Mouse (Mus musculus): Measurements from ENCODE around the gene Tmem176a. TPM values are rescaled to one million over a fixed set of nuclear protein-coding genes. Genes with fewer than 3 reads are reported as not detected.
"Not testable (repeated sequence)": the region's sequence is repeated elsewhere in the genome, so short reads cannot be mapped to it uniquely, and the experiment has no call there.

Gene Tmem176a
- total and polyA plus RNA-seq, 3 experiments = 17.0 to 28.1 (median 22.0) TPM

DNA sequence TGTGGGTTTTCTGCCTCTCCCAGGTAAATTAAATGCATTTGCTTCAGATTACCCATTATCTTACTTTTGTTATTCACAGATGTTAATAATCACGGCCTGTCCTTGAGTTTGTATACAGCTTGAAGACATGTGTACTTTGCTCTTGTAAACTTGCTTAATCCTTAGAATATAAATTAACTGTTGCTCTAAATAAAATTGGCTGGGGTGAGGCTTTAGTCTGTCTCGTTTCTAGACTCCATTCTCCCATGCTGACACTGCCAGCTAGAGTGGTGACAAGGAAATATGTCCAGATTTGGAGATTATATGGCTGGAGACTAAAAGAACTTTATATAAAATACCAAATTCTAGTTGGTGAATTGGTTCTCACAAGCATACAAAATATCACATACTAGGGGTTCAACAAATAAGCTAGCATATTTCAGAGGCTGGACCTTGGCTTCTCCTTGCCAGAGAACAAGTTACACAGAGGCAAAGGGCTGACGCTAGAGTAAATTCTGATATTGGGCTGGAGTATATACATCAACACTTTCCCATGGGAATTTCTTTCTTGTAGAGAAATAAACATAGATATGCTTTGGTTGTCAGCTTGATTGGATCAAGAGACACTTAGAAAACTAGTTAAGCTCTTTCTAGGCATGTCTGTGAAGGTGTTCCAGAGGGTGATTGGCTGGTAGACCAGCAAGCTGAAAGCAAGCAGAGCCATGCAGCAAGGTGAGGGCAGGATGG lies 31.1 kb upstream of the Tmem176a start:
- no peaks in the 10 kb centered on the region for H3K27me3 ChIP-seq (ENCODE audit: control insufficient read depth, insufficient read depth, low read length)
- H3K36me3 ChIP-seq (ENCODE audit: control insufficient read depth, insufficient read depth, low read length) = no peaks in the 10 kb centered on the region
- H3K4me1 ChIP-seq (ENCODE audit: control insufficient read depth, insufficient read depth, low read length) = no peaks in the 10 kb centered on the region
- TF ChIP-seq CTCF (IDR thresholded peaks at IDR 0.05) (no peak), EP300 (IDR thresholded peaks at IDR 0.05; ENCODE audit: insufficient read depth, low read depth, low read length) (no peak), POLR2A (IDR thresholded peaks at IDR 0.05; ENCODE audit: insufficient read depth, low read depth, low read length) (no peak)
- intact Hi-C loops (cut with DNase I) = no loop called here
- H3K27ac ChIP-seq = no peak overlapping the region
- 65% methylated on average over 3 of the region's 3 CpGs for WGBS
- no peak overlapping the region for H3K4me3 ChIP-seq
- no peaks in the 10 kb centered on the region for H3K79me2 ChIP-seq (replicated peaks; ENCODE audit: control insufficient read depth, insufficient read depth, low read length)
- no peak overlapping the region for H3K9ac ChIP-seq (ENCODE audit: low read depth, low read length)
- DNase-seq = no peak

- no peaks in the 10 kb centered on the region for H3K4me1 ChIP-seq (ENCODE audit: control insufficient read depth, insufficient read depth, low read length)
- no peak for DNase-seq
- no peaks in the 10 kb centered on the region for H3K27me3 ChIP-seq (ENCODE audit: control insufficient read depth, insufficient read depth, low read length)
- no peaks in the 10 kb centered on the region for H3K36me3 ChIP-seq (ENCODE audit: control insufficient read depth, insufficient read depth, low read length)
- intact Hi-C loops (cut with DNase I) = no loop called here
- TF ChIP-seq EP300 (IDR thresholded peaks at IDR 0.05; ENCODE audit: insufficient read depth, low read depth, low read length) (no peak), CTCF (IDR thresholded peaks at IDR 0.05) (peak; percentile 33)
- H3K79me2 ChIP-seq (replicated peaks; ENCODE audit: control insufficient read depth, insufficient read depth, low read length) = no peaks in the 10 kb centered on the region
- H3K9ac ChIP-seq (ENCODE audit: low read depth, low read length) = no peak overlapping the region
- H3K27ac ChIP-seq = no peak overlapping the region
- no peak overlapping the region for H3K4me3 ChIP-seq
Observed at GRCm38 (mm10) chr6:48815013-48815412, 25.7 kb upstream of the Tmem176a start.

GRCm38 (mm10) chr6:48817815-48818214 lies 22.9 kb upstream of the Tmem176a start:
- no peaks in the 10 kb centered on the region for H3K36me3 ChIP-seq (ENCODE audit: control insufficient read depth, insufficient read depth, low read length)
- no peaks in the 10 kb centered on the region for H3K27me3 ChIP-seq (ENCODE audit: control insufficient read depth, insufficient read depth, low read length)
- H3K4me1 ChIP-seq (ENCODE audit: control insufficient read depth, insufficient read depth, low read length) = no peaks in the 10 kb centered on the region
- DNase-seq = peak; percentile 65 to 67
- no peaks in the 10 kb centered on the region for H3K79me2 ChIP-seq (replicated peaks; ENCODE audit: control insufficient read depth, insufficient read depth, low read length)
- no peak overlapping the region for H3K9ac ChIP-seq (ENCODE audit: low read depth, low read length)
- intact Hi-C loops (cut with DNase I) = loop anchor here (1.0 kb wide), 3 partner anchors 20 to 137 kb away; no protein-coding TSS in a partner anchor
- no peak overlapping the region for H3K27ac ChIP-seq
- 3% methylated on average over 6 of the region's 6 CpGs for WGBS
- H3K4me3 ChIP-seq = no peak overlapping the region
- peak; percentile 56; the same call in 1 of the 2 replicates for TF ChIP-seq EP300 (IDR thresholded peaks at IDR 0.05; ENCODE audit: insufficient read depth, low read depth, low read length)
- no peak for TF ChIP-seq POLR2A (IDR thresholded peaks at IDR 0.05; ENCODE audit: insufficient read depth, low read depth, low read length)
- TF ChIP-seq CTCF (IDR thresholded peaks at IDR 0.05) = peak; percentile 98

GRCm38 (mm10) chr6:48821991-48822785 lies 18.5 kb upstream of the Tmem176a start:
- DNase-seq; H3K27ac ChIP-seq; H3K79me2 ChIP-seq (replicated peaks; ENCODE audit: control insufficient read depth, insufficient read depth, low read length); H3K9ac ChIP-seq (ENCODE audit: low read depth, low read length); H3K27me3 ChIP-seq (ENCODE audit: control insufficient read depth, insufficient read depth, low read length); H3K4me1 ChIP-seq (ENCODE audit: control insufficient read depth, insufficient read depth, low read length); H3K4me3 ChIP-seq; H3K36me3 ChIP-seq (ENCODE audit: control insufficient read depth, insufficient read depth, low read length); intact Hi-C loops (cut with DNase I): not testable (repeated sequence)
- 84% methylated on average over 7 of the region's 7 CpGs for WGBS

- Histone ChIP-seq H3K36me3 (ENCODE audit: control insufficient read depth, insufficient read depth, low read length) (no peaks in the 10 kb centered on the region), H3K79me2 (replicated peaks; ENCODE audit: control insufficient read depth, insufficient read depth, low read length) (no peaks in the 10 kb centered on the region), H3K4me3 (no peak overlapping the region), H3K27me3 (ENCODE audit: control insufficient read depth, insufficient read depth, low read length) (no peaks in the 10 kb centered on the region), H3K9ac (ENCODE audit: low read depth, low read length) (no peak overlapping the region), H3K4me1 (ENCODE audit: control insufficient read depth, insufficient read depth, low read length) (no peaks in the 10 kb centered on the region; the same call in 1 of the 2 replicates), H3K27ac (no peak overlapping the region)
- no peak for DNase-seq
- TF ChIP-seq POLR2A (IDR thresholded peaks at IDR 0.05; ENCODE audit: insufficient read depth, low read depth, low read length) = no peak
- no peak for TF ChIP-seq EP300 (IDR thresholded peaks at IDR 0.05; ENCODE audit: insufficient read depth, low read depth, low read length)
- no peak for TF ChIP-seq CTCF (IDR thresholded peaks at IDR 0.05)
- intact Hi-C loops (cut with DNase I) = no loop called here
- WGBS = 65% methylated on average over 7 of the region's 7 CpGs
Observed at GRCm38 (mm10) chr6:48825016-48825415, 15.7 kb upstream of the Tmem176a start.

DNA sequence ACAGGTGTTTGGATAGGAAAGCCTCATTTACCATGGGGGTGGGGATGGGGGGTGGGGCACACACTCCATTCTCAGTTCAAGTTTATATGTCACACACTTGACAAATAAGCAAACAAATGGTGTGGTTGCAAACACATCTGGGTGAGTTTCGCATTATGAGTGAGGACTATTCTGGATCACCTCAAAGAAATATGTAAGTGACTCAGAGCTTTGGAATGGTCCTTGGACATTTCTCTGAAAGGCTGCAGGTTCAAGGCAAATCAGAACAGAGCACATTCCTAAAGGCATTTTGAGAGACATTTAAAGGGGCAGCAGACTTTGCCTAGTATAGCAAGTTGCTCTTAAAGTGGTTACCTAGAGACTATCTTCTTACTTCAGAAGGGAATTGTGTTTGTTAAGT lies 11.7 kb upstream of the Tmem176a start:
- Histone ChIP-seq H3K4me1 (ENCODE audit: control insufficient read depth, insufficient read depth, low read length) (no peaks in the 10 kb centered on the region; the same call in 1 of the 2 replicates), H3K36me3 (ENCODE audit: control insufficient read depth, insufficient read depth, low read length) (no peaks in the 10 kb centered on the region), H3K4me3 (no peak overlapping the region), H3K9ac (ENCODE audit: low read depth, low read length) (no peak overlapping the region), H3K27me3 (ENCODE audit: control insufficient read depth, insufficient read depth, low read length) (no peaks in the 10 kb centered on the region), H3K27ac (no peak overlapping the region), H3K79me2 (replicated peaks; ENCODE audit: control insufficient read depth, insufficient read depth, low read length) (no peaks in the 10 kb centered on the region)
- intact Hi-C loops (cut with DNase I) = no loop called here
- DNase-seq = no peak
- WGBS = 46% methylated on average over 1 of the region's 1 CpGs
- TF ChIP-seq EP300 (IDR thresholded peaks at IDR 0.05; ENCODE audit: insufficient read depth, low read depth, low read length) (no peak), CTCF (IDR thresholded peaks at IDR 0.05) (no peak), POLR2A (IDR thresholded peaks at IDR 0.05; ENCODE audit: insufficient read depth, low read depth, low read length) (no peak)
